Mouse (Mus musculus) small intestine, adult 2 months (tissue): ENCODE results near the gene Ephb1. TPM values are rescaled to one million over a fixed set of nuclear protein-coding genes. Genes with fewer than 3 reads are reported as not detected.

ENCODE experiments used
- H3K27ac ChIP-seq: fragments of 200-500 bp; 2 replicates; pipeline ENCODE4 v1.5.1; 2012; ENCODE audit warnings: low read depth, low read length, control low read depth, inconsistent platforms; ENCODE audit not compliant: insufficient read depth
- H3K27me3 ChIP-seq: fragments of 200-500 bp; 2 replicates; pipeline ENCODE4 v1.6.1; 2012; ENCODE audit warnings: mild to moderate bottlenecking, moderate library complexity, low read length, inconsistent platforms; ENCODE audit not compliant: control insufficient read depth, insufficient read depth
- H3K36me3 ChIP-seq: fragments of 200-500 bp; 2 replicates; pipeline ENCODE4 v1.6.1; 2012; ENCODE audit warnings: mild to moderate bottlenecking, low read length, control low read depth, inconsistent platforms; ENCODE audit not compliant: control insufficient read depth, insufficient read depth
- H3K4me1 ChIP-seq: fragments of 200-500 bp; 2 replicates; pipeline ENCODE4 v1.6.1; 2012; ENCODE audit warnings: low read length, inconsistent platforms, mixed read lengths; ENCODE audit not compliant: control insufficient read depth, insufficient read depth, insufficient read length
- H3K4me3 ChIP-seq: fragments of 200-500 bp; 2 replicates; pipeline ENCODE4 v1.5.1; 2012; ENCODE audit warnings: low read depth, mild to moderate bottlenecking, control low read depth, inconsistent platforms, low read length, moderate library complexity
- CTCF ChIP-seq: fragments of 200-500 bp; IDR thresholded peaks from 2 replicates; pipeline ENCODE4 v1.5.1; 2012; ENCODE audit warnings: low read depth, mild to moderate bottlenecking, control low read depth, inconsistent platforms, low read length, moderate library complexity, mixed read lengths; ENCODE audit not compliant: insufficient replicate concordance, insufficient read length; ENCODE audit errors: extremely low read depth
- POLR2A ChIP-seq: fragments of 200-500 bp; IDR thresholded peaks from 2 replicates; pipeline ENCODE4 v1.6.1; 2012; ENCODE audit warnings: low read depth, mild to moderate bottlenecking, control low read depth, inconsistent platforms, low read length, moderate library complexity
- WGBS: fragments of 180-500 bp; shearing (Covaris S2); methylation state at CpG from one replicate; pipeline ENCODE4 v1.1.7; 2018; 5-methylcytosine and 5-hydroxymethylcytosine counted together
- polyA plus RNA-seq: library from polyadenylated mRNA; depleted of rRNA; stranded (reverse); fragments of >200 nt; gene quantifications from 2 replicates; pipeline ENCODE4 v1.2.3, GENCODE M21; 2012

The Ephb1 gene
- polyA plus RNA-seq, 1 experiment, result 1.0 TPM

- WGBS, result 70% methylated on average over 5 of the region's 5 CpGs
- TF ChIP-seq CTCF (no peak), POLR2A (no peak)
- no peaks in the 10 kb centered on the region for H3K27me3 ChIP-seq
- no peak overlapping the region for H3K27ac ChIP-seq
- H3K4me1 ChIP-seq, result no peaks in the 10 kb centered on the region
- H3K36me3 ChIP-seq, result no peaks in the 10 kb centered on the region
- no peak overlapping the region for H3K4me3 ChIP-seq
These were observed 84.0 kb downstream of the Ephb1 start for GRCm38 (mm10) chr9:102270496-102270895.

DNA sequence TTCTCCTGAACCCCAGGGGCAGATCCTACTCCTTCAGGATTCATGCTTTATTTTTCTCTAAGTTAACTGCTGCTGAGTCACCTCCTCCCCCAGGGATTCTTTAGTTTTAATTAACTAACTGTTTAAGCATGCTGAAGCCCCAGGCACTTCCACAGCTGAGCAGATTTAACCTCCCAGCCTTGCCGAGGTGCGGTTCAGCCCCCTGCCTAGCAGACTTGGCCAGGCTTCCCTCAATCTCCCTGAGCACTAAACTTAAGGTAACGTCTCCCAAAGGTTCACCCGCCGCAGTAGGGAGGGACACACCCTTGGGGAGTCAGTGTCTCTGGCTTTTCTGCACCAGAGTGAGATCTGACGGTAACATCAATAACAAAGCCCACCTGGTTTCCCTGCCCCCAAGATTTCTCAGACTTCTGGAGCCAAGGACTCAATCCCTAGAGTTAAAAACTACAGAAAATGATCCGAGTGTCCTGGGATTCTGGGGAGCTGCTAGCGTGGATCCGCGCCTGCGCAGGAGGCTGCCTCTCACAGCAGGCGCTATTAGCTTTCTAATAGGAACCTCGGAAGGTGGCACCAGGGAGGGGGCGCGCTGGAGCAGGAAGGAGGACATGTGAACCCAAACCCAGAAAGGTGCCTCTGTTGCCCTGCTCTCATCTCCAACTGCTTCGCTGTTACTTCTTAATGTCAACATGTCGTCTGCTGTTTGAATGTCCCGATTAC, 87.0 kb downstream of the Ephb1 start:
- Histone ChIP-seq H3K4me1 (no peaks in the 10 kb centered on the region), H3K4me3 (peak overlapping the region; percentile 5; the same call in 1 of the 2 replicates), H3K27me3 (no peaks in the 10 kb centered on the region), H3K36me3 (no peaks in the 10 kb centered on the region), H3K27ac (no peak overlapping the region)
- TF ChIP-seq POLR2A (no peak), CTCF (no peak)
- 4% methylated on average over 18 of the region's 18 CpGs for WGBS

DNA sequence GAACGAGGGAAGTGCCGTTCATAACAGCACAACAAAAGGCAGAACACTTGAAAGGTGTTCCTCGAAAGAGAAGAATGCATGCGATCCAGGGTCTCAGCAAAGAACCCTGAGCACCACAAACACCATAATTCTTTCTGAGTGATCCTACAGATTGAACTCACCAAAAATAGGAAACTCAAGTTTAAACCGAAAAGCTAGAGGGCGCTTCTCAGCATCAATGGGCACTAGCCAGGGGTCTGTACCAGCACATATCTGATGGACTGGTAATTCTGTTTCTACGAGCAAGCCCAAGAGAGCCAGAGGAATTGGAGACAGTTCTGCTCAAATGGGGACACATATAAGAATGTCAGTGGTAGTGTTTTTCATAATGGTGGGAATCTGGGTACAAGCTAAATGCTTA, 90.7 kb downstream of the Ephb1 start:
- TF ChIP-seq CTCF (no peak), POLR2A (no peak)
- H3K4me3 ChIP-seq, result no peak overlapping the region
- H3K4me1 ChIP-seq, result no peaks in the 10 kb centered on the region
- no peaks in the 10 kb centered on the region for H3K36me3 ChIP-seq
- 57% methylated on average over 7 of the region's 7 CpGs for WGBS
- H3K27ac ChIP-seq, result no peak overlapping the region
- no peaks in the 10 kb centered on the region for H3K27me3 ChIP-seq

GRCm38 (mm10) chr9:102262100-102262501, 92.4 kb downstream of the Ephb1 start:
- WGBS, result 25% methylated on average over 4 of the region's 4 CpGs
- no peaks in the 10 kb centered on the region for H3K27me3 ChIP-seq
- TF ChIP-seq POLR2A (no peak), CTCF (no peak)
- no peaks in the 10 kb centered on the region for H3K4me1 ChIP-seq
- no peak overlapping the region for H3K4me3 ChIP-seq
- H3K27ac ChIP-seq, result no peak overlapping the region
- no peaks in the 10 kb centered on the region for H3K36me3 ChIP-seq

- WGBS, result 14% methylated on average over 9 of the region's 9 CpGs
- no peak for TF ChIP-seq POLR2A
- TF ChIP-seq CTCF, result no peak
- Histone ChIP-seq H3K27ac (no peak overlapping the region), H3K36me3 (no peaks in the 10 kb centered on the region), H3K27me3 (no peaks in the 10 kb centered on the region), H3K4me1 (no peaks in the 10 kb centered on the region), H3K4me3 (no peak overlapping the region)
These were observed 93.0 kb downstream of the Ephb1 start for GRCm38 (mm10) chr9:102261511-102261910.

- no peak for TF ChIP-seq CTCF
- no peak for TF ChIP-seq POLR2A
- Histone ChIP-seq H3K27me3 (no peaks in the 10 kb centered on the region), H3K27ac (no peak overlapping the region), H3K36me3 (no peaks in the 10 kb centered on the region), H3K4me3 (no peak overlapping the region), H3K4me1 (no peaks in the 10 kb centered on the region)
- 89% methylated on average over 5 of the region's 5 CpGs for WGBS
These were observed 98.1 kb downstream of the Ephb1 start for GRCm38 (mm10) chr9:102256407-102256806.

GRCm38 (mm10) chr9:102255803-102256202, 98.7 kb downstream of the Ephb1 start:
- Histone ChIP-seq H3K4me3 (no peak overlapping the region), H3K27me3 (no peaks in the 10 kb centered on the region), H3K36me3 (no peaks in the 10 kb centered on the region), H3K4me1 (no peaks in the 10 kb centered on the region), H3K27ac (no peak overlapping the region)
- WGBS, result 81% methylated on average over 6 of the region's 6 CpGs
- no peak for TF ChIP-seq POLR2A
- no peak for TF ChIP-seq CTCF
